1 mouse cellular context compared by ENCODE assay signal in genomic region chr11:60352559-60353411, GRCm38 (mm10).
TF ChIP-seq lines count a peak whose summit lies in the region.

Tom1l2 (minus strand) TSS chr11:60352905.
Drc3 (plus strand) TSS chr11:60353329.

TF ChIP-seq in CH12.LX, 34 proteins besides CTCF, POLR2A, EP300 and RAD21 (continued from another document):
- TF ChIP-seq JUND (conservative IDR thresholded peaks at IDR 0.05; ENCODE audit: low read depth, low read length) = peak; percentile 78
- 0 out of 2 replicates have a peak, but pooled peaks have one; percentile 47 for TF ChIP-seq IRF4 (IDR thresholded peaks at IDR 0.05; ENCODE audit: low read depth, low read length)
- no peak for TF ChIP-seq UBTF (IDR thresholded peaks at IDR 0.05; ENCODE audit: low read depth, low read length)
- peak; percentile 99 for TF ChIP-seq MAX (IDR thresholded peaks at IDR 0.05; ENCODE audit: low read length)
- peak; percentile 91 for TF ChIP-seq ELF1 (IDR thresholded peaks at IDR 0.05; ENCODE audit: low read depth, low read length)
- peak; percentile 60; the same call in 1 of the 2 replicates for TF ChIP-seq E2F4 (IDR thresholded peaks at IDR 0.05; ENCODE audit: insufficient replicate concordance, low read depth, low read length)
- TF ChIP-seq ETS1 (conservative IDR thresholded peaks at IDR 0.05; ENCODE audit: low read depth, low read length) = no peak
- TF ChIP-seq ZC3H11A (IDR thresholded peaks at IDR 0.05; ENCODE audit: low read depth, low read length) = no peak
- TF ChIP-seq ZNF384 (IDR thresholded peaks at IDR 0.05; ENCODE audit: low read depth, low read length) = no peak
- TF ChIP-seq RCOR1 (conservative IDR thresholded peaks at IDR 0.05; ENCODE audit: low read depth, low read length) = no peak
- 0 out of 2 replicates have a peak, but pooled peaks have one; percentile 53 for TF ChIP-seq MAZ (IDR thresholded peaks at IDR 0.05; ENCODE audit: low read depth, low read length)
- peak; percentile 80 for TF ChIP-seq MYC (IDR thresholded peaks at IDR 0.05; ENCODE audit: low read depth, low read length)
- TF ChIP-seq USF1 (IDR thresholded peaks at IDR 0.05; ENCODE audit: low read depth, low read length) = peak; percentile 99
- TF ChIP-seq POLR2AphosphoS2 (IDR thresholded peaks at IDR 0.05; ENCODE audit: low read depth, low read length) = peak; percentile 42; the same call in 1 of the 2 replicates
- peak; percentile 98 for TF ChIP-seq CHD2 (IDR thresholded peaks at IDR 0.05; ENCODE audit: low read length)
- peak; percentile 50; the same call in 1 of the 2 replicates for TF ChIP-seq ZMIZ1 (IDR thresholded peaks at IDR 0.05; ENCODE audit: low read depth, low read length)
- no peak for TF ChIP-seq MAFK (IDR thresholded peaks at IDR 0.05; ENCODE audit: insufficient replicate concordance, low read length)
